Mouse (Mus musculus): ENCODE data around the gene Lrrc8d. TPM values are rescaled to one million over a fixed set of nuclear protein-coding genes. Genes with fewer than 3 reads are reported as not detected.

The Lrrc8d gene
- 5.6 and 5.7 TPM in 2 replicates for polyA plus RNA-seq (2012; rRNA removed)

- peak; percentile 79 for DNase-seq
- WGBS: 2% methylated on average over 60 of the region's 60 CpGs
- peaks cover 20% of the 10 kb centered on the region for H3K4me1 ChIP-seq (replicated peaks; ENCODE audit: control insufficient read depth, insufficient read depth, low read length)
Observed at GRCm38 (mm10) chr5:105699141-105700069, at the start of gene Lrrc8d. Gene Lrrc8d (plus strand): TSS chr5:105699969.

GRCm38 (mm10) chr5:105650728-105651479 is 48.9 kb upstream of the Lrrc8d start:
- Histone ChIP-seq H3K4me1 (replicated peaks; ENCODE audit: control insufficient read depth, insufficient read depth, low read length) (peaks cover 55% of the 10 kb centered on the region), H3K27me3 (ENCODE audit: control insufficient read depth, insufficient read depth, low read length) (no peaks in the 10 kb centered on the region), H3K4me3 (ENCODE audit: control insufficient read depth, insufficient read depth, low read length) (peak overlapping the region; percentile 26), H3K27ac (ENCODE audit: control insufficient read depth, insufficient read depth, low read length) (peak overlapping the region; percentile 76), H3K36me3 (ENCODE audit: control insufficient read depth, insufficient read depth, low read length) (no peaks in the 10 kb centered on the region)
- WGBS: 14% methylated on average over 8 of the region's 8 CpGs
- no peak for TF ChIP-seq POLR2A (IDR thresholded peaks at IDR 0.05; ENCODE audit: control insufficient read depth, extremely low read depth, insufficient read depth, low read length, poor library complexity)
- TF ChIP-seq CTCF (IDR thresholded peaks at IDR 0.05; ENCODE audit: borderline replicate concordance, control insufficient read depth, extremely low read depth, insufficient read depth, low read length, poor library complexity): no peak
- peak; percentile 61 for DNase-seq

More at GRCm38 (mm10) chr5:105699141-105700069, at the start of gene Lrrc8d:
- peak within 1 kb of the TSS; percentile 76 for H3K4me3 ChIP-seq (ENCODE audit: control insufficient read depth, insufficient read depth, low read length)
- TF ChIP-seq POLR2A (IDR thresholded peaks at IDR 0.05; ENCODE audit: control insufficient read depth, extremely low read depth, insufficient read depth, low read length, poor library complexity): peak; percentile 39; the same call in 1 of the 2 replicates
- 0 out of 2 replicates have a peak, but pooled peaks have one; percentile 40 for TF ChIP-seq CTCF (IDR thresholded peaks at IDR 0.05; ENCODE audit: borderline replicate concordance, control insufficient read depth, extremely low read depth, insufficient read depth, low read length, poor library complexity)
- H3K27me3 ChIP-seq (ENCODE audit: control insufficient read depth, insufficient read depth, low read length): no peaks in the 10 kb centered on the region
- H3K27ac ChIP-seq (ENCODE audit: control insufficient read depth, insufficient read depth, low read length): peak within 1 kb of the TSS; percentile 38
- H3K36me3 ChIP-seq (ENCODE audit: control insufficient read depth, insufficient read depth, low read length): no peaks in the 10 kb centered on the region

- no peaks in the 10 kb centered on the region for H3K27me3 ChIP-seq (ENCODE audit: control insufficient read depth, insufficient read depth, low read length)
- no peak for DNase-seq
- H3K4me3 ChIP-seq (ENCODE audit: control insufficient read depth, insufficient read depth, low read length): peak overlapping the region; percentile 26
- 12% methylated on average over 11 of the region's 11 CpGs for WGBS
- peak overlapping the region; percentile 76 for H3K27ac ChIP-seq (ENCODE audit: control insufficient read depth, insufficient read depth, low read length)
- TF ChIP-seq POLR2A (IDR thresholded peaks at IDR 0.05; ENCODE audit: control insufficient read depth, extremely low read depth, insufficient read depth, low read length, poor library complexity) (no peak), CTCF (IDR thresholded peaks at IDR 0.05; ENCODE audit: borderline replicate concordance, control insufficient read depth, extremely low read depth, insufficient read depth, low read length, poor library complexity) (no peak)
- peaks cover 54% of the 10 kb centered on the region for H3K4me1 ChIP-seq (replicated peaks; ENCODE audit: control insufficient read depth, insufficient read depth, low read length)
- no peaks in the 10 kb centered on the region for H3K36me3 ChIP-seq (ENCODE audit: control insufficient read depth, insufficient read depth, low read length)
Observed at GRCm38 (mm10) chr5:105651561-105651991, 48.2 kb upstream of the Lrrc8d start.

DNA sequence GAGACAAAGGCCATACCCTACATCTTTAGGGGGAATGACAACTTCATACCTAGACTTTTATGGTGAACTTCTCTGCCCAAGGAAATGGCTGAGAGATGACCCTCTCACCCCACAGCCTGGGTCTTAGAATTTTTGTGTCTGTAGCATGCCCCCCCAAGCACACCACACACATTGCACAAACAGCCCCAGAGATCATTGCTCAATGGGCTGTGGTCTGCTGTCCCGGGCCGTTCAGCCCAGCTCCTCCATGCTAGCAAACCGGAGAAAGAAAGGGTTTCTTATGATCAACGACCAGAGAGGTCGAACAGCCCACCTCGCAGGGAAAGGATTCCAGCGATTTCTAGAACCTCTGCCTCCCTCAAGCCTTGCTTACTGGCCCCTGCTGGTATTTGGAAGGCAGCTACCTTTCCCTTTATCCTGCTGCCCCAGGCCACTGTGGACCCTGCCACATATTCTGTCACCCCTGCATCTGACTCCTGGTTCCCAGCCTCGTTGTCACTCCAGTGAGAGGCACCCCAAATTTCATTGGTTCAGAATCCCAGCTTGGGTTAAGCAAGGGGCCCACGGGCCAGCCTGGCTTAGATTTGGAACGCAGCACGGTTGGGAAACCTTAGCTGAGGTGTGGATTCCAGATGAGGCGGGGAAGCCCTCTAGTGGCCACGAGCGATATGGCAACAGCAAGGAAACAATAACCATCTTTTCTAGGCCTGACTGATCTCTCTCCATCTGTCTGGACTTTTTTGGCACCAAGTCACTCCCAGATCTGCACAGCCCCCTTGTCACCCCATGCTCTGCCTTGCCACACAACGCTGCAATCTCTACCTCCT is 45.3 kb upstream of the Lrrc8d start:
- Histone ChIP-seq H3K27ac (ENCODE audit: control insufficient read depth, insufficient read depth, low read length) (no peak overlapping the region; the same call in 1 of the 2 replicates), H3K4me3 (ENCODE audit: control insufficient read depth, insufficient read depth, low read length) (no peak overlapping the region), H3K27me3 (ENCODE audit: control insufficient read depth, insufficient read depth, low read length) (no peaks in the 10 kb centered on the region), H3K36me3 (ENCODE audit: control insufficient read depth, insufficient read depth, low read length) (no peaks in the 10 kb centered on the region), H3K4me1 (replicated peaks; ENCODE audit: control insufficient read depth, insufficient read depth, low read length) (peaks cover 31% of the 10 kb centered on the region)
- TF ChIP-seq POLR2A (IDR thresholded peaks at IDR 0.05; ENCODE audit: control insufficient read depth, extremely low read depth, insufficient read depth, low read length, poor library complexity) (0 out of 2 replicates have a peak, but pooled peaks have one; percentile 2), CTCF (IDR thresholded peaks at IDR 0.05; ENCODE audit: borderline replicate concordance, control insufficient read depth, extremely low read depth, insufficient read depth, low read length, poor library complexity) (peak; percentile 73; the same call in 1 of the 2 replicates)
- WGBS: 23% methylated on average over 15 of the region's 15 CpGs
- peak; percentile 86 for DNase-seq

GRCm38 (mm10) chr5:105655100-105655734 is 44.6 kb upstream of the Lrrc8d start:
- WGBS: 71% methylated on average over 12 of the region's 12 CpGs

More at GRCm38 (mm10) chr5:105655100-105655734, 44.6 kb upstream of the Lrrc8d start:
- peak; percentile 38 for DNase-seq
- Histone ChIP-seq H3K4me3 (ENCODE audit: control insufficient read depth, insufficient read depth, low read length) (no peak overlapping the region), H3K27me3 (ENCODE audit: control insufficient read depth, insufficient read depth, low read length) (no peaks in the 10 kb centered on the region), H3K27ac (ENCODE audit: control insufficient read depth, insufficient read depth, low read length) (no peak overlapping the region; the same call in 1 of the 2 replicates), H3K4me1 (replicated peaks; ENCODE audit: control insufficient read depth, insufficient read depth, low read length) (peaks cover 26% of the 10 kb centered on the region), H3K36me3 (ENCODE audit: control insufficient read depth, insufficient read depth, low read length) (no peaks in the 10 kb centered on the region)
- TF ChIP-seq POLR2A (IDR thresholded peaks at IDR 0.05; ENCODE audit: control insufficient read depth, extremely low read depth, insufficient read depth, low read length, poor library complexity) (0 out of 2 replicates have a peak, but pooled peaks have one; percentile 8), CTCF (IDR thresholded peaks at IDR 0.05; ENCODE audit: borderline replicate concordance, control insufficient read depth, extremely low read depth, insufficient read depth, low read length, poor library complexity) (no peak)

Data from thymus, adult 2 months (tissue).